Mouse (Mus musculus): ENCODE measurements around the gene Mvk. TPM values are rescaled to one million over a fixed set of nuclear protein-coding genes. Genes with fewer than 3 reads are reported as not detected.

Mvk gene
- polyA plus RNA-seq, 1 experiment, result 2.0 TPM

DNA sequence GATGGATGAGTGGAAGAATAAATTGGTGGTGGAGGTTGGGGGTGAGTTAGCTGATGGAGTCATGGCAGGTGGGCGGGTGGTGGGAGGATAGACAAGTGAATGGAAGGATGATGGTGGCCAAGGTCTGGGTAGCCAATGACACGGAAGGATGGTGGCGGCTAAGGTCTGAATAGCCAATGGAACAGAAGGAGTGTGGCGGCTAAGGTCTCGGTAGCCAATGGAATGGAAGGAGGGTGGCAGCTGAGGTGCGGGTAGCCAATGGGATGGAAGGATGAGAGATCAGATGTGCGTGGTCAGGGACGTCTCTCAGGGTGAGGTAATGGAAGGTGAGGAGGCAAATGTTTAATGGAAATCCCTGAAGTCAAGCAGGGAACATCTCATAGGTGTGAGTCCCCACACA, 46.2 kb downstream of the Mvk start:
- H3K27me3 ChIP-seq (ENCODE audit: control insufficient read depth), result no peaks in the 10 kb centered on the region
- no peaks in the 10 kb centered on the region for H3K36me3 ChIP-seq (ENCODE audit: control insufficient read depth)
- H3K4me3 ChIP-seq (replicated peaks), result no peak overlapping the region
- peaks cover 4% of the 10 kb centered on the region for H3K9me3 ChIP-seq (ENCODE audit: control insufficient read depth, low read length)
- H3K4me1 ChIP-seq (ENCODE audit: control insufficient read depth), result no peaks in the 10 kb centered on the region
- TF ChIP-seq GATA1 (IDR thresholded peaks at IDR 0.05; ENCODE audit: low read length) (no peak), TAL1 (IDR thresholded peaks at IDR 0.05; ENCODE audit: low read length) (no peak)

GRCm38 (mm10) chr5:114494761-114495160, 50.7 kb downstream of the Mvk start:
- H3K9me3 ChIP-seq (ENCODE audit: control insufficient read depth, low read length), result peaks cover 8% of the 10 kb centered on the region
- H3K27me3 ChIP-seq (ENCODE audit: control insufficient read depth), result no peaks in the 10 kb centered on the region
- no peaks in the 10 kb centered on the region for H3K4me1 ChIP-seq (ENCODE audit: control insufficient read depth)
- no peak overlapping the region for H3K4me3 ChIP-seq (replicated peaks)
- no peak for TF ChIP-seq TAL1 (IDR thresholded peaks at IDR 0.05; ENCODE audit: low read length)
- no peak for TF ChIP-seq GATA1 (IDR thresholded peaks at IDR 0.05; ENCODE audit: low read length)
- H3K36me3 ChIP-seq (ENCODE audit: control insufficient read depth), result no peaks in the 10 kb centered on the region

- TF ChIP-seq TAL1 (IDR thresholded peaks at IDR 0.05; ENCODE audit: low read length) (no peak), GATA1 (IDR thresholded peaks at IDR 0.05; ENCODE audit: low read length) (no peak)
- Histone ChIP-seq H3K4me3 (replicated peaks) (no peak overlapping the region), H3K27me3 (ENCODE audit: control insufficient read depth) (no peaks in the 10 kb centered on the region)
Observed at GRCm38 (mm10) chr5:114501252-114501651, 57.2 kb downstream of the Mvk start.

GRCm38 (mm10) chr5:114504826-114505225, 60.8 kb downstream of the Mvk start:
- no peak overlapping the region for H3K4me3 ChIP-seq (replicated peaks)
- no peaks in the 10 kb centered on the region for H3K4me1 ChIP-seq (ENCODE audit: control insufficient read depth)
- no peak for TF ChIP-seq TAL1 (IDR thresholded peaks at IDR 0.05; ENCODE audit: low read length)
- TF ChIP-seq GATA1 (IDR thresholded peaks at IDR 0.05; ENCODE audit: low read length), result no peak
- no peaks in the 10 kb centered on the region for H3K36me3 ChIP-seq (ENCODE audit: control insufficient read depth)
- peaks cover under 1% of the 10 kb centered on the region; the same call in 1 of the 2 replicates for H3K27me3 ChIP-seq (ENCODE audit: control insufficient read depth)
- no peaks in the 10 kb centered on the region for H3K9me3 ChIP-seq (ENCODE audit: control insufficient read depth, low read length)

More at GRCm38 (mm10) chr5:114501252-114501651, 57.2 kb downstream of the Mvk start:
- H3K36me3 ChIP-seq (ENCODE audit: control insufficient read depth), result no peaks in the 10 kb centered on the region
- H3K9me3 ChIP-seq (ENCODE audit: control insufficient read depth, low read length), result peaks cover 4% of the 10 kb centered on the region
- H3K4me1 ChIP-seq (ENCODE audit: control insufficient read depth), result no peaks in the 10 kb centered on the region

DNA sequence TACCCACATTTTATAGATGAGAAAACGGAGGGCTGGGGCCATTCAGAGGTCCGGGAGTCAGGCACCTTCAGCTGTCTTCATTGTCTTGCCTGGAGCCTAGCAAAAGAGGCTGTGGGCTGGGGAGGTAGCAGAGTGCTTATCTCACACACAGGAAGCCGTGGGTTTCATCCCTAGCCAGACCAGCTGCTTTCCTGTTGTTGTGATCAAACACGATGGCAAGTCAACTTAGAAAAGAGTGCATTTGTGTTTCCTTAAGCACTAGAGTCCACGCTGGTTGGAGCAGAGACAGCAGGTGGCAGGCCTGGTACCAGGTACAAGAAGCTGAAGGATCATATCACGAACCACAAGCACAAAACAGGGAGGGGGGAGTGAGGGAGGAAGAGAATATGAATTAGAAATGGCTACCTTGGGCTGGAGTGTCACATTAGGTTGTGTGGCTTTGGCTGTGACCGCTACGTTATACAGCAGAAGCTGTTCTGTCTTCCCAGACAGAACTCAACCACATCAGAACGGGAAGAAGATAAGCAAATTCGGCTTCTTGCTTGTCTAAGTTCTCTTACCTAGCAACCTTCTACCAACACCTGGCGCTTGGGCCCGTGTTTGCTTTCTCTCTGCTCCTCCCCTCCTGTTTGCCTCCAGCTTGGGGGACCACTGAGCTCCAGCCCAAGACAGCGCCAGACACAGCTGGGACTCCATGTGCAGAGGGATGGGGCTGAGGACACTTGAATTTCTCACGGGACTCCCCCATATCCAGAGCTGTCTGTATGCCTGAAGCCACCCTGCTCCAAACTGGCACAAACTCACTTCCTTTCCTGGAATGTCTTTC, 61.4 kb downstream of the Mvk start:
- no peak for TF ChIP-seq TAL1 (IDR thresholded peaks at IDR 0.05; ENCODE audit: low read length)
- TF ChIP-seq GATA1 (IDR thresholded peaks at IDR 0.05; ENCODE audit: low read length), result no peak
- H3K4me1 ChIP-seq (ENCODE audit: control insufficient read depth), result no peaks in the 10 kb centered on the region
- no peaks in the 10 kb centered on the region for H3K9me3 ChIP-seq (ENCODE audit: control insufficient read depth, low read length)
- H3K4me3 ChIP-seq (replicated peaks), result no peak overlapping the region
- peaks cover 2% of the 10 kb centered on the region; the same call in 1 of the 2 replicates for H3K27me3 ChIP-seq (ENCODE audit: control insufficient read depth)
- H3K36me3 ChIP-seq (ENCODE audit: control insufficient read depth), result no peaks in the 10 kb centered on the region

- H3K4me1 ChIP-seq (ENCODE audit: control insufficient read depth), result no peaks in the 10 kb centered on the region
- H3K36me3 ChIP-seq (ENCODE audit: control insufficient read depth), result no peaks in the 10 kb centered on the region
- peaks cover 4% of the 10 kb centered on the region for H3K27me3 ChIP-seq (ENCODE audit: control insufficient read depth)
- H3K9me3 ChIP-seq (ENCODE audit: control insufficient read depth, low read length), result no peaks in the 10 kb centered on the region
- no peak for TF ChIP-seq GATA1 (IDR thresholded peaks at IDR 0.05; ENCODE audit: low read length)
- TF ChIP-seq TAL1 (IDR thresholded peaks at IDR 0.05; ENCODE audit: low read length), result no peak
- H3K4me3 ChIP-seq (replicated peaks), result no peak overlapping the region
Observed at GRCm38 (mm10) chr5:114507394-114507793, 63.3 kb downstream of the Mvk start.

DNA sequence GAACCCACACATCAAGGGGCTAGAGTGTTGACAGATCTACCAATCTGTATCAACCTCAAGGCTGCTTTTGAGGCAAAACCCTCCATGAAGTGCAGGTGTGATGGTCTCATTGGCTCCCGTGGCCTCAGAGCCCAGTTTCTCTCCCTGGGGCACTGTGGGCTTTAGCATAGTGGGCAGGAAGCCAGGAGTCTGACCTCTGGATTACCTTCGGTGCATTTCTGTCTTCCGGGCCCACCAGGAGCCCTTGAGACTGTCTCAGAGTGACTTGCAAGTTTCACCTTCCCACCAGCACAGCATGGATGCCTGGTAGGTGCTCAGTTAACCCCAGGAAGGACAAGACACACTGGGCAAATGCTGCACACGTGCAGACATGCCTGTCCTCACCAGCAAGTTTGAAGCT, 63.9 kb downstream of the Mvk start:
- H3K36me3 ChIP-seq (ENCODE audit: control insufficient read depth), result no peaks in the 10 kb centered on the region
- H3K9me3 ChIP-seq (ENCODE audit: control insufficient read depth, low read length), result no peaks in the 10 kb centered on the region
- no peak overlapping the region for H3K4me3 ChIP-seq (replicated peaks)
- TF ChIP-seq GATA1 (IDR thresholded peaks at IDR 0.05; ENCODE audit: low read length) (no peak), TAL1 (IDR thresholded peaks at IDR 0.05; ENCODE audit: low read length) (no peak)
- H3K27me3 ChIP-seq (ENCODE audit: control insufficient read depth), result peaks cover 7% of the 10 kb centered on the region
- no peaks in the 10 kb centered on the region for H3K4me1 ChIP-seq (ENCODE audit: control insufficient read depth)

DNA sequence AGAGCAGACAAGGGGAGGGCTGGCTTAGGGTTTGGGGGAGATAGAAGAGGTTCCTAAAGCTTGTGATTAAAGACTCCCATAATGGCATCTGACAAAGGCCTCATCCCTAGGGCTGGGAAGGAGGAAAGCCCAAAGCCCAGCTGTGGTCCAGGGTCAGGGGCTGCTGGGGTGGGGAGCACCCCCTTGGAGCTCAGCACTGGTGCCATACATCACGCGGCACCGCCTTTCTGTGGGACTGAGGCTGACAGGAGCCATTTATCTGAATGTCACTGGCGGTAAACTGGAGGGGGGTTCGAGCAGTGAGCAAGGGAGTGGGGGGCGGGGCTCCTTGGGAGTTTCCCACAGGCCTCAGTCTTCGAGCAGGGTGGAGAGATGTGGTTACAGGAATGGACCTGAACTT, 65.4 kb downstream of the Mvk start:
- H3K36me3 ChIP-seq (ENCODE audit: control insufficient read depth), result no peaks in the 10 kb centered on the region
- no peaks in the 10 kb centered on the region for H3K9me3 ChIP-seq (ENCODE audit: control insufficient read depth, low read length)
- H3K4me1 ChIP-seq (ENCODE audit: control insufficient read depth), result no peaks in the 10 kb centered on the region
- TF ChIP-seq GATA1 (IDR thresholded peaks at IDR 0.05; ENCODE audit: low read length), result no peak
- TF ChIP-seq TAL1 (IDR thresholded peaks at IDR 0.05; ENCODE audit: low read length), result no peak
- no peak overlapping the region for H3K4me3 ChIP-seq (replicated peaks)
- H3K27me3 ChIP-seq (ENCODE audit: control insufficient read depth), result peaks cover 22% of the 10 kb centered on the region

Other genes with a start within 250 kb of the Mvk start
- not detected in 2 replicates for gene Foxn4, start 170.5 kb upstream of the Mvk start, polyA plus RNA-seq (2012)
- gene Myo1h, start 155.1 kb upstream of the Mvk start, polyA plus RNA-seq (2012), result not detected in 2 replicates
- 0.64 and 0.90 TPM in 2 replicates for gene Kctd10, start 63.8 kb upstream of the Mvk start, polyA plus RNA-seq (2012)
- gene Ube3b, start 63.7 kb upstream of the Mvk start, polyA plus RNA-seq (2012), result 5.6 and 6.9 TPM in 2 replicates
- 0.30 and 0.35 TPM in 2 replicates for gene Mmab, start 209 bp upstream of the Mvk start, polyA plus RNA-seq (2012)
- 0.02 and 0.16 TPM in 2 replicates for gene Fam222a, start 123.7 kb downstream of the Mvk start, polyA plus RNA-seq (2012)
- gene Trpv4, start 214.2 kb downstream of the Mvk start, polyA plus RNA-seq (2012), result 0.06 and 0.07 TPM in 2 replicates
- gene Gltp, start 246.7 kb downstream of the Mvk start, polyA plus RNA-seq (2012), result 6.3 and 7.0 TPM in 2 replicates

Measured in erythroblast, embryonic 14.5 days (primary cell).